Mouse (Mus musculus): ENCODE measurements around the gene Zfp667. TPM values are rescaled to one million over a fixed set of nuclear protein-coding genes. Genes with fewer than 3 reads are reported as not detected.
"Not testable (repeated sequence)": the region's sequence is repeated elsewhere in the genome, so short reads cannot be mapped to it uniquely, and the experiment has no call there.

Zfp667 gene
- total RNA-seq, 2 experiments from 2014 or later: 11.4 to 11.7 TPM

- intact Hi-C loops (cut with DNase I): no loop called here
- peak; percentile 39 to 42 for DNase-seq (ENCODE audit: low spot score in 2 of 2)
Observed at GRCm38 (mm10) chr7:6286921-6287531, 647 bp downstream of the Zfp667 start.

GRCm38 (mm10) chr7:6291121-6291520, 4.7 kb downstream of the Zfp667 start:
- DNase-seq (ENCODE audit: low spot score in 2 of 2); intact Hi-C loops (cut with DNase I): not testable (repeated sequence)

- DNase-seq (ENCODE audit: low spot score in 2 of 2); intact Hi-C loops (cut with DNase I): not testable (repeated sequence)
Observed at GRCm38 (mm10) chr7:6300796-6301195, 14.4 kb downstream of the Zfp667 start.

- peak; percentile 44 to 47 for DNase-seq (ENCODE audit: low spot score in 2 of 2)
- intact Hi-C loops (cut with DNase I): loop anchor here (2.0 kb wide), 1 partner anchor 14 kb away; no protein-coding TSS in a partner anchor
Observed at GRCm38 (mm10) chr7:6330458-6331232, 44.3 kb downstream of the Zfp667 start.

DNA sequence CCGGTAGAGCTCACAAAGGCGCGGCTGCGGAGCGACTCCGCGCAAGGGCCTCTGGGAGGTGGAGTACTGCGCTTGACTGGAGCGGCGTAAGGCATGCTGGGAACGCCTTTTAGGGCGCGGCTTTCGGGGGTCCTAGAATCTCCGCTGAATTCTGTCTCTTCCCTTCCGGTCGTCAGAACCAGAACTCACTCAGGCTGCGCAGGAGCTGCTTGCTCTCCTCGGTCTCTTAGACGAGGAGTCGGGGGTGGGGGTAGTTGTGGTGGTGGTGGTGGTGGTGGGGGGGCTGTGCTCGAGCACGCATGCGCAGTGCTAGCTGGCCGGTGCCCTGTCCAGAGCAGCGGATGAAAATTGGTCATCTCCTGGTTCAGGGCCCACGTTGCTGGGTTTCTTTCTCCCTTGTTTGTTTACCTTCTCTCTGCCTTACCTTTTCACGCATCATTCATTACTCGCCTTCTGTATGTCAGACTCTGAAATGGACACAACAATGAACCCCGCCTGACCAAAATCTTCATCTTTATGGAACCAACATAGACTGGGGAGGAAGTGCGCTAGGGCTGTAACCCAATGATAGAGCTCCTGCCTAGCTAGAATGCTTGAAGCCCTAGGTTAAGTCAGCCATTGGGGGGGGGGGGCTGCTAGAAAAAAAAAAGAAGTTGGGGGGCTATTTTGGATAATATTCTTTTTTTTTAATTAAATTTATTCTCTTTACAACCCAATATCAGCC, 45.0 kb downstream of the Zfp667 start, which contains the start of gene Zfp583:
Zfp583 (minus strand) TSS at position 53 of the 724 bp plus-strand sequence.
- intact Hi-C loops (cut with DNase I): loop anchor here (2.0 kb wide), 1 partner anchor 13 kb away; no protein-coding TSS in a partner anchor
- peak; percentile 92 for DNase-seq (ENCODE audit: low spot score in 2 of 2)

- no peak for DNase-seq (ENCODE audit: low spot score in 2 of 2)
- intact Hi-C loops (cut with DNase I): no loop called here
Observed at GRCm38 (mm10) chr7:6339865-6340264, 53.5 kb downstream of the Zfp667 start.

- intact Hi-C loops (cut with DNase I): loop anchor here (2.0 kb wide), 2 partner anchors 13 to 19 kb away; partner anchors contain the start of genes Zfp583 and Zfp78
- DNase-seq (ENCODE audit: low spot score in 2 of 2): peak; percentile 88 to 93
Observed at GRCm38 (mm10) chr7:6343501-6344071, 57.2 kb downstream of the Zfp667 start, which contains the start of gene Gm3854. Gene Gm3854, plus strand, starts transcription at chr7:6343759.

DNA sequence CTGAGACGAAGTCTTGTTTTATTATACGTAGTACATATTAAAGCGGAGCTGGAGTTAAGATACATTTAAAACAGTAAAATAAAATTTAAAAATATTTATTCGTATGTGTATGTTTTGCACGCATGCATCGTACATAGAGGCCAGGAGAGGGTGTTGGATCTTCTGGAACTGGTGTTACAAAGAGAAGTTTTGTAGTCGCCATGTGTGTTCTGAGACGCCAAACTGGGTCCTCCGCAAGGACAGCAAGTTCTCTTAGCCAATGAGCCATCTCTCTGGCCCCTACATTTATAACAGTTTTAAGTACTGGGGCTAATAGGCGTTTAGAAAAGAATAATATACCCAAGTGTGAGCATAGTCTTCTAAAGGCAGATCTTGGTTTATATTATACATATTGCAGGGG, 57.7 kb downstream of the Zfp667 start:
- intact Hi-C loops (cut with DNase I): loop anchor here (2.0 kb wide), 1 partner anchor 13 kb away; the partner anchor contains the start of gene Zfp583
- no peak for DNase-seq (ENCODE audit: low spot score in 2 of 2)

Other genes with a start within 250 kb of the Zfp667 start
- not detected for gene Nlrp4c, start 241.4 kb upstream of the Zfp667 start, total RNA-seq (2021)
- gene Zfp787, start 130.6 kb upstream of the Zfp667 start, total RNA-seq (2021): 10 to 100 TPM; 25.1 to 27.3 TPM
- 10 to 100 TPM; 56.7 to 69.6 TPM for gene Zfp444, start 114.4 kb upstream of the Zfp667 start, total RNA-seq (2021)
- gene Galp, start 89.5 kb upstream of the Zfp667 start, total RNA-seq (2021): not detected
- not detected for gene Zscan5b, start 64.3 kb upstream of the Zfp667 start, total RNA-seq (2021)
- gene Epp13, start 33.9 kb upstream of the Zfp667 start, total RNA-seq (2021): not detected
- 10 to 100 TPM; 10.8 to 12.4 TPM for gene Zfp583, start 44.7 kb downstream of the Zfp667 start, total RNA-seq (2021)
- 1 to 10 TPM; 5.2 to 7.3 TPM for gene Gm3854, start 57.2 kb downstream of the Zfp667 start, total RNA-seq (2021)
- 1 to 10 TPM; 3.9 to 4.6 TPM for gene Zfp78, start 76.7 kb downstream of the Zfp667 start, total RNA-seq (2021)
- gene Zfp28, start 96.7 kb downstream of the Zfp667 start, total RNA-seq (2021): 1 to 10 TPM; 6.3 to 6.4 TPM
- 10 to 100 TPM; 15.8 to 17.0 TPM for gene Smim17, start 112.1 kb downstream of the Zfp667 start, total RNA-seq (2021)
- gene Gm20715, start 123.7 kb downstream of the Zfp667 start, total RNA-seq (2021): under 1 TPM; 0.09 to 0.16 TPM
- gene Olfr1344, start 152.1 kb downstream of the Zfp667 start, total RNA-seq (2021): 1 to 10 TPM in 1 of 2 experiments, under 1 TPM in 1; 0.46 to 1.7 TPM
- gene Olfr1336, start 169.6 kb downstream of the Zfp667 start, total RNA-seq (2021): not detected
- gene Olfr1346, start 180.5 kb downstream of the Zfp667 start, total RNA-seq (2021): not detected
- not detected for gene Olfr5, start 200.4 kb downstream of the Zfp667 start, total RNA-seq (2021)
- not detected for gene Olfr1347, start 213.2 kb downstream of the Zfp667 start, total RNA-seq (2021)
- not detected for gene Olfr1348, start 222.2 kb downstream of the Zfp667 start, total RNA-seq (2021)
- not detected for gene Olfr1349, start 236.4 kb downstream of the Zfp667 start, total RNA-seq (2021)

All from left cerebral cortex, postnatal 25 days (tissue).